Mouse (Mus musculus) left cerebral cortex, postnatal 36 days (tissue): Measurements from ENCODE around the gene Hhat. TPM values are rescaled to one million over a fixed set of nuclear protein-coding genes. Genes with fewer than 3 reads are reported as not detected.

Experiments
- DNase-seq, 2 experiments: peaks; one replicate each; pipeline ENCODE4 v3.0.0; 2021 to 2022; ENCODE audit warnings: low spot score in 2 of 2, mixed read lengths in 1 of 2
- intact Hi-C: fragments of 180-260 bp; cut with DNase I; formaldehyde crosslinking; loops from one replicate; pipeline ENCODE4 v1.15.1; 2025
- total RNA-seq, 2 experiments: library from RNA; stranded (reverse); gene quantifications; 2 replicates each; pipeline ENCODE4 v1.2.3; 2021

The Hhat gene
- total RNA-seq, 2 experiments from 2014 or later = 1.2 to 2.3 TPM

DNA sequence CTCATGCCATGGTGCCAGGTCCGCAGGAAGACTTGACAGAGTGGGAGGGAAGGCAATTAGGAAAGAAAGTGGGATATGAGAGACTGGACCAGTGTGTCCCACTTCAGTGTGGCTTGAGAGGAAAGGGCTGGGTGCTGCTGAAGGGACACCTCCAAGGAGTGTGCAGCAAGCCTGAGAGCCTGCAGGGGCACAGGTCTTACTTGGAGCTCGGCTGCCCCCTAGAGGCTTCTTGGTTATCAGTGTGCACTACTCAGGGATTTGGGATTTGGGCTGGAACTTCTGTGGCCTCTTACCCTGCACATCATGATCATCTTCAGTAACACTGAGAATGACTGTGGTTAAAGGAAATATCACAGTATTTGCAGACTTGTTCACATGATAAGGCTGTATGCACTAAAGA is 172.6 kb downstream of the Hhat start:
- intact Hi-C loops = loop anchor here (2.0 kb wide), 1 partner anchor 112 kb away; no protein-coding TSS in a partner anchor
- peak; percentile 85 to 89 for DNase-seq

DNA sequence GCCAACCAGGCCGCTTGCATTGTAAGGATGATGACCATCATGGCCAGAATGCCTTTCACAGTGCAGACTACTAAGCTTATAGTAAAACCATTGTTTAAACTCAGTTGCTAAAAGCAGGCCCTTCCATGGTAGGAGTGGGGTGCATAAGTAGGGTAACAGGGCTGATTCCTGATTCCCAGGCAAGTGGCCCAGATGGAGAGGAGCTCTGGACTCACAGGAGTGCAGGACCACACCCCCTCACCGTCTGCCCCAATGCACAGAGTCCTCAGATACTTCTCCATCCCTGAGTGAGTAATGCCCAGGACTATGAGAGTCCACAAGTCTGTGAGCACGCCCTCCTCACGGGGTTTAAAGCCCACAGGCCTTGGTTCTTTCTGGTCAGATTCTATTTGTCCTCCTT is 175.6 kb downstream of the Hhat start:
- intact Hi-C loops = no loop called here
- DNase-seq = no peak

DNA sequence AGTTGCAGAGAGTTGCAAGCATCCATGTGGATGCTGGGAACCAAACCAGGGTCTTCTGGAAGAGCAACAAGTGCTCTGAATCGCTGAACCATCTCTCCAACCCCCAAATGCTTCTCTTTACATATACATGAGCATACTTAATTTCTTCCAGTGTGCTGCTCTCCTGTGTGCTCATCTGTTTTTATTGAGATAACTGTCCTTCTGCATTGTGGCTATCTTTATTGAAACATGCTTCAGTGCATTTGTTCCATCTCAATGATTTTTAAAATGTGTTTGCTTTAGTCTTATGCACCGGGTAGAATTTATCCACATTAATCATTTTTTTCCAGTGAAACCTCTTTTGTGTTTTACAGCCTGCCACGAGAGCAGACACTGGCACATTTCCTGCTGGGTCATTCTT is 177.5 kb downstream of the Hhat start:
- intact Hi-C loops = no loop called here
- DNase-seq = no peak

DNA sequence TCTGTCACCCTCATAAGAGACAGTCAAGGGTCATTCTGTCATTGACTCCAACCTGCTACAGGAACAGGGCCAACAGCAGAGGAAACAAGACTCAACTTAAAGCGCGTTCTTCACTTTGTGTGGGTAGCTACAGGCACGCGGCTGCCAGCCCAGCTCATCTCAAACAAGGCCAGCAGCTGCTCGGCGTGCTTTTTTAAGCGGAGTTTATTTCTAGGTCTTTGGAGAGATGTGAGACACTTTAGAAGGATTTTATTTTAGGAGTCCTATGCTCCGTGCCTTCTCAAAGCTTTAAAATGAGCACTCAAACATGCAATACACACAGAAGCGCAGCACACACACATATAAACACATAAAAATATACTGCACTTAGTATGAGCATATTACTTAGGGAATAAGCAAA is 183.6 kb downstream of the Hhat start:
- peak; percentile 78 to 84 for DNase-seq
- intact Hi-C loops = loop anchor here (2.0 kb wide), 1 partner anchor 33 kb away; no protein-coding TSS in a partner anchor

DNA sequence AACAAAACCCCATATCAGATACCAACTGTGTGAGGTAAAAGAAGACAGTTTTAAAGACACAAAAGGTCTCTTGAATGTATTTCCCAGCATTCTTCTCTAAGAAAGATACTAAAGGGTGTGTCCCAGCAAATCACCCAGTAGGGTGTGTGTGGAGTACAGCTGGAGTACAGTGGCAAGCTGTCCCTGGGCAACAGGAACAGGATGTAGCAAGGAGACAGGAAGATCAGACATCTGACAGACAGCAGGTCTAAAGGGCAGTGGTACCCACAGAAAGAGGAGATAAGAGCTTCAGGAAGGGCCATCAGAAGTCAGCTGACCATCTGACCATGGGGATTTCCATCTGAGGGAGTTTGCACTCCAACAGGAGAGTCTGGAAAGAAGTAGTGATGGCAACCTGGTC is 185.7 kb downstream of the Hhat start:
- intact Hi-C loops = no loop called here
- DNase-seq = no peak

DNA sequence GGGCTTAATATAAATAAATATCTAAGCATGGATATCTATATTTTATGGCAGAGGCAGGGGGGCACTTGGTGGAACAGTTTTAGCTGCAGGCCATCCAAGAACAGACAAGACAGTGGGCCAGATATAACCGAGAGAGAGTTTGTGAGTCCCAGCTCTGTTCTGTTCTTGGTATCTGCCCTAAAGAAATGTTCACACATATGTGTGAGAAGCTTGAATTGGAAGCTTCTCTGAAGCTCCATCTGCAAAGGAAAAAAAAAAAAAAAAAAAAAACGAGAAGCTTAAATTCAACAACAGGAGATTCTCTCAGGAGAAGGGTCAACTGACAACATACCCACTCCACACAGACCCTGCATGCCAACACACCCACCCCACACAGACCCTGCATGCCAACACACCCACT is 188.1 kb downstream of the Hhat start:
- DNase-seq = peak in 1 of 2 experiments; percentile 25
- intact Hi-C loops = no loop called here

DNA sequence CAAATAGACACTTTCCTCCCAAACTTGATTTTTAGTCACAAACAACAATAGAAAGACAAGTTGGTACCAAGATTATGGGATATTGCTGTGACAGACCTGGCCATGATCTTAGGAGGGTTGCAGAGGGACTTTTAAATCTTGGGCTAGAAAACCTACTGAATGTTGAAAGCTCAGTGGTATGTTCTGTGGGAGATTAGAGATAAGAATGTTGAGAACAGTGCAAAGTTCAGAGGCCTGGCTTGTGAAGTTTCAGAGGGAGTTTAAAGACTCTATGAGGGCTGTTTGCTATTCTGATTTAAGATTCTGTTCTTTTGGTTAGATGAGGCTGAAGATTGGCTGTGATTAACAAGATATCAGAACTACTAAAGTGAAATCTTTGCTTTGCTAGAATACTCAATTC is 206.3 kb downstream of the Hhat start:
- DNase-seq = no peak
- intact Hi-C loops = no loop called here

DNA sequence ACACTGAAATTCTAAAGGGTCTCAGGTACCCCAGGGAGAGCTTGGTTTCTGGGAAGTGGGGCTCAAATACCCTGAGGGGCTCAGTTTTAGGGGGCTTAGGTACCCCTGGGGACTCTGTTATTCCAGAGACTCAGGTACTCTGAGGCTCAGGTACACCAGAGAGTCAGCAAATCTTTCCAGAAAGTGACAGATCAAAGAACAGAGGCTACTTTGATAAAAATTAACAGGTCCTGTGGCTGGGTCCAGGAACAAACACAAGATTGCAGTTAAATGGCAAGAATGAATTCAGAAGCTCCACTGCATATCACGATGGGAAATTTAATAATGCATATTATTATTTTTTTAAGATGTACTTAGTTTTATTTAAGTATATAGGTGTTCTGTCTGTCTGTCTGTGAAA is 211.7 kb downstream of the Hhat start:
- DNase-seq = no peak
- intact Hi-C loops = no loop called here

DNA sequence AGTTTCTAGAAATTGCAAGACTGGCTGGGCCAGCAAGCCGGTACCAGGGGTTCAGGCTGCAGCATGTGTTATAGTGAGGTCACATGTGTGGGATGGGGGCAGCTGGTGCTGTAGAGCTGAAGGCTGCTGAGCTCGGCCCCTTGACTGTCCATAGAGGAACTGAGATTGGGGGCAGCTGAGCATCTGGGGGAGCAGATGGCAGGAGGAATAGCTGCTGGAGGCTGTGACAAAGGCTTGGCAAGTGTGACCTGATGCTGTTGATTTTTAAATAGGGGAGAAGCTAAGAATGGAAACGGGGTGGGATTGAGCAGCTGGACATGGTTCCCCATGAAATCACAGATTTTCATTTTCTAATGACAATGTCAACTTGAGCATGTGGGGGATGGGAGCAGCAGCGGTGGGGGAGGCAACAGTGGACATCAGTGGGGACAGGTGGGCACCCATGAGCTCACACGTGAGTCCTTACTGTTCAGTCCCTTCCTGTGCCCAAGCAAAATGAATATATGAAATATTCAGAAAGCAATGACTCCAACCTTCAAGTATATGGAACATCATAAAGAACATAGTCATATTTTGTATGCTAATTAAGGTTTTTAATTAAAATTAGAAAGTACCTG is 212.9 kb downstream of the Hhat start:
- intact Hi-C loops = no loop called here
- DNase-seq = peak; percentile 33 to 34

DNA sequence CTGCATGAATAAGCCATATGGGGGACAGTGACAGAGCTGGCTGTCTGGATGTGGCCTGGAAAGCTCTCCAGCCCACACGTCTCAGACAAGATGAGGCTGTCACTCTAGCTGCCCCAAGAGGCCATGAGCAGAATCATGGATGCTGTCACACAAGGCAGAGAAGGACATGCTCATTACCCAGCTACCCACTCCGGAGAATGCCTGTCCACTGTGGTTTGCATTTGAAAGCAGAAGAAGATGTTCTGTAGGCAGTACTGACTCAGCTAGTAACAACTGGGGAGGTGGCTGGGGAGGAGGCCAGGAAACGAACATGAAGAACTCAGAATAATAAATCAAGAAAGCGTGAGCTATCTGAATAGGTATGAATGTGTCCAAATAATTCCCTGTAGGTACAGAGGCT is 215.5 kb downstream of the Hhat start:
- DNase-seq = peak; percentile 30 to 41
- intact Hi-C loops = loop anchor here (2.0 kb wide), 1 partner anchor 31 kb away; no protein-coding TSS in a partner anchor

DNA sequence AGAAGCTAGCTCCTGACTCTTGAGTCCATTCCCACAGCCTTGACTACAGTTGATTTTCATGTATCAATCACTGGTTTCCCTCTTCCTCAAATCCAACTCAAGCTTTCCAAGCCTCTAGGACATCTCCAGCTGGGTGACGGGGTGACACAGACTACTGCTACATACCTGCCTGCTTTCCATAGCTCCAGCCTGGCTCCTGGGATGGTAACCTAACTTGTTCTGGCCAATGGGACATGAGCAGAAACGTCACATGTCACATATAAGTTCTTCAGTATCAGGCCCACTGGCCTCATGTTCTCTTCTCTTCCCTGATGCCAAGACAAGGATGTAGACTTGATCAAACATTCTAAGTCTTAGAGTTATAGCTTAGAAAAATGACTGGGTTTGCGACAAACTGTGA is 220.5 kb downstream of the Hhat start:
- no peak for DNase-seq
- intact Hi-C loops = no loop called here

DNA sequence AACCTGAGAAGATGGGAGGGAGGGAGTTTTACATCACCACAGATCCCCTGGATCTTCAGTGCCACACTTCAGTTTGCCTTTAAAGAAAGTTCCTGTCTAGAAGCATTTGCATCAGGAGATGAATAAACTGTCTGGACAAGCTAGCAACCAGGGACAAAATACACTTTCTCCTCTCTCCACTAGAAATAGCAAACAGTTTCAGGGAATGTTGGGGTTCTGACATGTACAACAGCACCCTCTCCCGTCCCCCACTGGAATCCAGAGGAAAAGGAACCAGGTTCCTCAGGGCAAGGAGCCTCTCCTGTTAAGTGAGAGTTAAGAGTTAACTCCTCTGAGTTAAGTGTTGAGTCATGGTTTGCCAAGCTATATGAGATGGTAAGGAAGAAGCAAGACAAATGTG is 224.2 kb downstream of the Hhat start:
- intact Hi-C loops = no loop called here
- DNase-seq = no peak

DNA sequence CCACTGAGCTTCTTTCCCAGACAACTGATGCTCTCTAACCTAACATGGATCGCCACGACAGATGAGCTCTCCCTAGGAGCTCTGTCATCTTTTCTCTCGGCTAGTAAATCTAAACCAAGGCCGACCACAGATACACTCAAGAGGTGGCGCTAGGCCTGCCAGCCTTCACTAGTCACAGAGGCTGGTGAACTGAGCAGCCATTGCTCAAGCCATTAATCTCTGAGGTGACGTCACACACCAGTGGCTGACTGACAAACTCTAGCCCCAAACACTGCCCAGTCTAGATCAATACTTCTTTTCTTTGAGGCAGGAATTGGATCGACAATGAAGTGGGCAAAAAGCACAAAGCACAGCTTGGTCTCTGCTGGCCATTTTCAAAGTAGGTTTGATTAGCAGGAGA is 226.1 kb downstream of the Hhat start:
- intact Hi-C loops = no loop called here
- no peak for DNase-seq

DNA sequence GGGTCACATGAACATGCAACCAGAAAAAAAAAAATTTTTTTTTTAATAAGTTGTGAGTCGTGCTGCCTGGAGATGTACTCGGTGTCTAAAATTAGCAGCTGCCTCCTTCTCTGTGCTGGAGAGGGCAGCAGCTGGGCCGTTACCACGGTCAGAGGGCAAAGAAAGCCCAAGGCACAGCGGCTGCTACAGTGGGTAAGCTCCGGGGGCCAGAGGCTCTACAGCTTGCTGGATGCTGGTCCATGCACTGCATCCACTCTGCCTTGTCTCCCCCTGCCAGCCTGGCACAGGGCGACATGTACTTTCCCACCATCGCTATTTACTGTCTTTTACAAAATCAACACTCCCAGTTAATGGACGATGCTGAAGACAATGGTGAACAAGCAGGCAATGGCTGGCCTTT is 226.9 kb downstream of the Hhat start:
- no peak for DNase-seq
- intact Hi-C loops = no loop called here

DNA sequence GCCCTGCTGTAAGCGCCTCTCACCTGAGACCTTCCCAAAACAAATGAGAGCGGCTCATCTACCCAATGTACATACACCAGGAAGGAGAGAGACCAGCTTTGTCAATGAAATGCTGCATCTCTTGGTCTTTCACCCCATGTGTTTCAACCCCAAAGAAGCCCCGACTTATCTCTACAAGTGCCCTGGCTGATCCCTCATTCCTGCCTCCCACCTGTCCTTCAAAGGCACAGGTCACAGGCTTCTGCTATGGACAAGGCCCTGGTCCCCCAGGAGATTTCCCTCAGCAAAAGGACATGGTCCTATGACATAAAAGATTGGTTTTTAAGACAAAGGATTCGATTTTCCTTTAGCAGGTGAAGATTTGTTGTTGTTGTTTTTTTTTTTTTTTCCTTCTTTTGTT is 227.3 kb downstream of the Hhat start:
- DNase-seq = no peak
- intact Hi-C loops = no loop called here

DNA sequence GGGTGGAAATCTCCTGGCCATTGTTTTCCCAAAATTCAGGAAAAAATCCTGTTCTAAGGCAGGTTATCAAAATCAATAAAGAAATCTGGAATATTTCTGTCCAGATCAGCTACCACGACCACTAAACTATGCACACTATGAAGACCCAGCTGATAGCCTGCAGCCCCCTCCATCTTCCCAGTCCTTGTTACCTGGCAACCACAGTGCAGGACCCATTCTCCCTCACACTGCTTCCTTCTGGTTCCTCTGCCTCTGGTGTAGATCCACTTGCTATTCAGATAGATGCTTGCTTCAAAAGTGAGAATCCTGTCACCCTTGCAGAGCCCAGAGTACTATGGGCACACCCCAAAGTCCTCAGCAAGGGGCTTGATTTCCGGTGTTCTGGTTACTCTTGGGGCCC is 228.9 kb downstream of the Hhat start:
- DNase-seq = no peak
- intact Hi-C loops = no loop called here

DNA sequence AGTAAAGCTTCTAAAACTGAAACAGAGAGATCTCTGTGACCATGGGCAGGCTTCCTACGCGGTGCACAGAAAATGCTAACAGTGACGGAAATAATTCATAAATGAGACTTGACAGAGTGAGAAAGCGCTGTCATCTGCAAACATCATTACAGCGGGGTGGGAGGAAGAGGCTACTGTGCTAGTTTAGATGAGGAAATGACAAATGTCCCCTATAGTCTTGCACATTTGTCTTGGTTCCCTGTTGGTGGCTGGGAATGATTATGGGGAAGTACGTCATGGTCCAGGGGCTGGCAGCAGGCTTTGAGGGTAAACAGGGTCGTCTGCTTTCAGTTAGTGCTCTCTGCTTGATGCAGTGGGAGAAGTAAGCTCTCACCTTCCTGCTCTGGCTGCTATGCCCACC is 233.9 kb downstream of the Hhat start:
- intact Hi-C loops = no loop called here
- no peak for DNase-seq

DNA sequence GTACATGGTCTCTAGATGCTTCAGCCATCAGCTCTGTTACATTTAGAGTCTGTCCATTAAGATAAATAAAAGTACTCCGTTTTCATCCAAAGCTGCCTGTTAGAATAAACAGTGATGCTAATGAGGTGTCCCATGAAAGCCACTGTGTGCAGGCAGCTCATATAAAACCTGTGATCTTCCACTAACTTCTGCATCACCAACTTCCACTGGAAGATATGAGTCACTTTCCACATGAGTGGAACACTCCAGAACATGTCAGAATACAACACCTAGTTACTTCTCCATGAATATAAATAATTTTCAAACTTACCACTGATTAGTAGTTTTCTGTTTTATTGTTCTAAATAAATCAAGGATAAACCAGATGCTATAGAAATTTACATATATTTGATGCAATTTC is 234.6 kb downstream of the Hhat start:
- intact Hi-C loops = no loop called here

DNA sequence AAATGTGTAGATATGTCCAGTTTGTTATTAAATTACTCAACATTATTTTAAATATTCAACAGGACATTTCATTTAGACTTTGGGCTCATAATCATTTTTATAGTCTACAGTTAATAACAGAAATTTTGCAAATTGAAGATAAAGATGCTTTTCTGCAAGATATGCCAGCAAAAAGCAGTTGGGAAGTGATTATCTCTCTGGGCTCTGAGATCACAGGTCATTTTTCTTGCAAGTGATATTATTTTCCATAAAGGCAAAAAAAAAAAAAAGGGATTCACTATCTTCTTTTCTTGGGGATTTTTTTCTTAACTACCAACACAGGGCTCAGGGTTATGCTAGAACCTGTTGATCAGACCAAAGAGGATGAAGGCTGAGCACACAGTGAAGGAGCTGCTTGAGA is 238.0 kb downstream of the Hhat start:
- DNase-seq = no peak
- intact Hi-C loops = no loop called here

More for the DNA sequence above, 234.6 kb downstream of the Hhat start:
- no peak for DNase-seq

DNA sequence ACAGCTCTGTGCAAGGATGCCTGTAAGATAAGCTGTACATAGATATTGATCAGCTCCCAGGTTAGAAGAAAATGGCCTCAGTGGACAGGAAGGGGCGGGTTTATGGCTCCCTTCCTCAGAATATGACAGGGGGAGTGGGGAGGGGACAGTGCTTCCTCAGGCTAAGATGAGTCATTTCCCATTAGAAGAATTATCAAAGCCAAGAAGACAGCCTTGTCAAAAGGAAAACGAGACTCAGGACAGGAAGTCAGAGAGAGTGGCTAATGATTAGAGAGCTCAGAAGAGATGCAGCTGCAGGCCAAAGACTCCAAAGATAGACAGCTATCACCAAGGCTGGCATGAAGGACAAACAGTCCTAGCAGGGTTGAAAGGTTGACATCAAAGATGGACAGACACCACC is 238.8 kb downstream of the Hhat start:
- no peak for DNase-seq
- intact Hi-C loops = no loop called here

DNA sequence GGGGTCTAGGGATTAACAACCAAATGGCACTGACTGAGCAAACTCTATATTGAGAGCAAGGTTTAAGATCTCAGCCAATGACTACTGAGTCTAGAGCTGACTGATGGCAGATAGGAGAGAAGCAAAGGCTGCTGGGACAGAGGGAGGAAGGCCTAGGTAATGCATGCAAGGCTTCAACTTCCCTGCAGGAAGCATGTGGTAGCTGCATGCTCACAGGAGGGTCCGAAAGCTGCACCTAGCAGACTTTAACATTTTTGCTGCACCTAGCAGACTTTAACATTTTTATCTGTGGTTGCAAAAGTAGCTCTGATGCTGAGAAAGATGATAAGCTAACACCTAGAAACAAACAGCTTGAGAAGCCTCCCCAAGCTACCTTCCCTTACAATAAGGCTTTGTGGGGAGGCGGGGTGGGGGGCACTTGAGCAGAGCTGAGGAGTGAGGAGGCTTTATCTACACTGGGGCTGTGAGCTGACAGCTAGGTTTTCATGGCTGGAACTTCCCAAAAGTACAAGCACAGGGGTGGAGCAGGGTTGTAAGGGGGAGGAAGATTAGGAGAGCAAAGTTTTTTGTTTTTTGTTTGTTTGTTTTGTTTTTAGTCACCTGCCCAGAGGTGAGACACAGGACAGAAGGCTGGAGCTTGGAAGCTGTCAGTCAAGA is 239.4 kb downstream of the Hhat start:
- no peak for DNase-seq
- intact Hi-C loops = no loop called here
